Mouse (Mus musculus) colon, adult 2 months (tissue): Measurements from ENCODE around the gene Grk5. TPM values are rescaled to one million over a fixed set of nuclear protein-coding genes. Genes with fewer than 3 reads are reported as not detected.

Experiments
- polyA plus RNA-seq: library from polyadenylated mRNA; depleted of rRNA; stranded (reverse); fragments of >200 nt; gene quantifications from 2 replicates; pipeline ENCODE4 v1.2.3, GENCODE M21; 2012; rRNA removed

Gene Grk5
- 1.6 TPM in 2 replicates for polyA plus RNA-seq

GRCm38 (mm10) chr19:60889714-60890315 lies at the start of gene Grk5:
Gene Grk5, plus strand, starts transcription at chr19:60889749.

GRCm38 (mm10) chr19:60860868-60861700 lies 28.5 kb upstream of the Grk5 start, which contains the start of gene Sfxn4:
Gene Sfxn4, minus strand, starts transcription at chr19:60861479.

GRCm38 (mm10) chr19:60874064-60874694 lies 15.4 kb upstream of the Grk5 start, which contains the start of gene Prdx3:
Gene Prdx3, minus strand, starts transcription at chr19:60874556.

GRCm38 (mm10) chr19:61140342-61141206 lies 251.0 kb downstream of the Grk5 start, which contains the start of gene Zfp950:
Gene Zfp950, minus strand, starts transcription at chr19:61140840.

Other genes with a start within 250 kb of the Grk5 start
- gene Nanos1, start 133.8 kb upstream of the Grk5 start, polyA plus RNA-seq = 0.67 and 0.74 TPM in 2 replicates
- 12.4 and 16.0 TPM in 2 replicates for gene Eif3a, start 99.1 kb upstream of the Grk5 start, polyA plus RNA-seq
- 3.9 and 6.2 TPM in 2 replicates for gene Fam45a, start 78.2 kb upstream of the Grk5 start, polyA plus RNA-seq
- 0.29 and 0.30 TPM in 2 replicates for gene Sfxn4, start 28.3 kb upstream of the Grk5 start, polyA plus RNA-seq
- gene Prdx3, start 15.2 kb upstream of the Grk5 start, polyA plus RNA-seq = 95.1 and 106 TPM in 2 replicates